Mouse (Mus musculus): ENCODE measurements at regions not wholly inside any gene's neighbourhood (a gene's known extent, or its start where the extent isn't known, plus 50 kb on each side); places are given as distances from the start of the nearest gene placed in this dataset.

DNA sequence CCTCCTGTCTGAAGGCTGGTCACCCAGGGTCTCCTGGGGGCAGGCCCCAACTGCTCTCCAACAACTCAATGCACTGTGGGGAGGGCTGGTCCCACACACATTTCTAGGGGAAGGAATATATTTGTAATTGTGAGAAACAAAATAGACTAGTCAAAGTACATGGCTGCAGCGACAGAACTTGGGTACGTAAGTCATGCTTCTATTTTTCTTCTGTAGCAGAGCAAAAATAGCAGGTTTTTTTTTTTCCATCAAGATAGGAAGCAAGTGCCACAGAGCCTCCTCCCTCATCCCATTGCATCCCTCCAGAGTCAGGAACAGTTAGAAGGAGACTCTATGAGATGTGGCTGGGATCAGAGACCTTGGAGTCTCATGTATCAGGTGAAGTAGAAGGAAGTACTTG is 124.9 kb upstream of the Tnr start:
- Histone ChIP-seq H3K4me2 (ENCODE audit: low read depth, low read length) (no peak overlapping the region), H3K27ac (ENCODE audit: low read length) (no peak overlapping the region), H3K4me1 (ENCODE audit: control insufficient read depth, insufficient read depth, low read length) (peaks cover 3% of the 10 kb centered on the region; the same call in 1 of the 2 replicates), H3K9ac (ENCODE audit: low read length) (no peak overlapping the region), H3K9me3 (replicated peaks; ENCODE audit: control insufficient read depth, low read length) (no peaks in the 10 kb centered on the region), H3K4me3 (replicated peaks; ENCODE audit: low read length) (no peak overlapping the region), H3K27me3 (ENCODE audit: control insufficient read depth, insufficient read depth, low read length) (no peaks in the 10 kb centered on the region), H3K36me3 (ENCODE audit: control insufficient read depth, insufficient read depth, low read length) (no peaks in the 10 kb centered on the region)
- no peak for ATAC-seq (ENCODE audit: insufficient read depth, low FRiP score)
- WGBS: 89% methylated on average over 2 of the region's 2 CpGs

GRCm38 (mm10) chr1:159406317-159406716 is 117.3 kb upstream of the Tnr start:
- 78% methylated on average over 7 of the region's 7 CpGs for WGBS
- Histone ChIP-seq H3K9ac (ENCODE audit: low read length) (no peak overlapping the region), H3K4me2 (ENCODE audit: low read depth, low read length) (no peak overlapping the region), H3K36me3 (ENCODE audit: control insufficient read depth, insufficient read depth, low read length) (no peaks in the 10 kb centered on the region), H3K4me3 (replicated peaks; ENCODE audit: low read length) (no peak overlapping the region), H3K9me3 (replicated peaks; ENCODE audit: control insufficient read depth, low read length) (no peaks in the 10 kb centered on the region), H3K27me3 (ENCODE audit: control insufficient read depth, insufficient read depth, low read length) (no peaks in the 10 kb centered on the region), H3K27ac (ENCODE audit: low read length) (no peak overlapping the region), H3K4me1 (ENCODE audit: control insufficient read depth, insufficient read depth, low read length) (no peaks in the 10 kb centered on the region)
- no peak for ATAC-seq (ENCODE audit: insufficient read depth, low FRiP score)

GRCm38 (mm10) chr1:159406781-159407180 is 116.8 kb upstream of the Tnr start:
- Histone ChIP-seq H3K4me3 (replicated peaks; ENCODE audit: low read length) (no peak overlapping the region), H3K36me3 (ENCODE audit: control insufficient read depth, insufficient read depth, low read length) (no peaks in the 10 kb centered on the region), H3K9ac (ENCODE audit: low read length) (no peak overlapping the region), H3K4me1 (ENCODE audit: control insufficient read depth, insufficient read depth, low read length) (no peaks in the 10 kb centered on the region), H3K27me3 (ENCODE audit: control insufficient read depth, insufficient read depth, low read length) (no peaks in the 10 kb centered on the region), H3K4me2 (ENCODE audit: low read depth, low read length) (no peak overlapping the region), H3K27ac (ENCODE audit: low read length) (no peak overlapping the region), H3K9me3 (replicated peaks; ENCODE audit: control insufficient read depth, low read length) (no peaks in the 10 kb centered on the region)
- ATAC-seq (ENCODE audit: insufficient read depth, low FRiP score): no peak

GRCm38 (mm10) chr1:159413374-159413773 is 110.2 kb upstream of the Tnr start:
- Histone ChIP-seq H3K4me1 (ENCODE audit: control insufficient read depth, insufficient read depth, low read length) (no peaks in the 10 kb centered on the region), H3K4me2 (ENCODE audit: low read depth, low read length) (no peak overlapping the region), H3K9ac (ENCODE audit: low read length) (no peak overlapping the region), H3K4me3 (replicated peaks; ENCODE audit: low read length) (no peak overlapping the region), H3K27me3 (ENCODE audit: control insufficient read depth, insufficient read depth, low read length) (no peaks in the 10 kb centered on the region), H3K27ac (ENCODE audit: low read length) (no peak overlapping the region), H3K36me3 (ENCODE audit: control insufficient read depth, insufficient read depth, low read length) (no peaks in the 10 kb centered on the region), H3K9me3 (replicated peaks; ENCODE audit: control insufficient read depth, low read length) (no peaks in the 10 kb centered on the region)
- ATAC-seq (ENCODE audit: insufficient read depth, low FRiP score): no peak
- 59% methylated on average over 5 of the region's 5 CpGs for WGBS

GRCm38 (mm10) chr1:159415656-159416055 is 107.9 kb upstream of the Tnr start:
- Histone ChIP-seq H3K9me3 (replicated peaks; ENCODE audit: control insufficient read depth, low read length) (no peaks in the 10 kb centered on the region), H3K4me3 (replicated peaks; ENCODE audit: low read length) (no peak overlapping the region), H3K27ac (ENCODE audit: low read length) (no peak overlapping the region), H3K9ac (ENCODE audit: low read length) (no peak overlapping the region), H3K27me3 (ENCODE audit: control insufficient read depth, insufficient read depth, low read length) (no peaks in the 10 kb centered on the region), H3K4me2 (ENCODE audit: low read depth, low read length) (no peak overlapping the region), H3K36me3 (ENCODE audit: control insufficient read depth, insufficient read depth, low read length) (no peaks in the 10 kb centered on the region), H3K4me1 (ENCODE audit: control insufficient read depth, insufficient read depth, low read length) (no peaks in the 10 kb centered on the region)
- WGBS: 61% methylated on average over 3 of the region's 3 CpGs
- ATAC-seq (ENCODE audit: insufficient read depth, low FRiP score): no peak

DNA sequence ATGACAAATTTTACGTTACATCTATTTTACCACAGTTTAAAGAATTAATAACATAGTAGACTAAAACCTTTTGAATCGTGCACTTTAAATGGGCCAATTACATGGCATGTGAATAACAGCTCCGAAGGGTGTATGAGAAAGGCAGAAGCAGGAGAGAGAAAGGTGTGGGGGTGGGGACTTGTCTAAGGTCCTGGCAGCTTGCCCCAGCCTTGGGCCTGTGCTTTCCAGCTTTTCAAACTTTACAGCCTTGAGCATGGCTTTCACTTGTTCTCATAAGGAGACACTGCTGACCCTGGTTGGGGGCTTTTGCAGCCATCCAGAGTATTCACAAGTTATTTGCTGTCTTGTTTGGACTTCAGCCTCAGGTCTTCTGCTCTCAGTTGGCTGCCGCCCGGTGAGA is 106.4 kb upstream of the Tnr start:
- H3K27me3 ChIP-seq (ENCODE audit: control insufficient read depth, insufficient read depth, low read length): no peaks in the 10 kb centered on the region
- no peak overlapping the region for H3K4me3 ChIP-seq (replicated peaks; ENCODE audit: low read length)
- H3K4me1 ChIP-seq (ENCODE audit: control insufficient read depth, insufficient read depth, low read length): no peaks in the 10 kb centered on the region
- no peak overlapping the region for H3K4me2 ChIP-seq (ENCODE audit: low read depth, low read length)
- no peak overlapping the region for H3K27ac ChIP-seq (ENCODE audit: low read length)
- WGBS: 80% methylated on average over 5 of the region's 5 CpGs
- no peak overlapping the region for H3K9ac ChIP-seq (ENCODE audit: low read length)
- ATAC-seq (ENCODE audit: insufficient read depth, low FRiP score): no peak
- no peaks in the 10 kb centered on the region for H3K36me3 ChIP-seq (ENCODE audit: control insufficient read depth, insufficient read depth, low read length)
- no peaks in the 10 kb centered on the region for H3K9me3 ChIP-seq (replicated peaks; ENCODE audit: control insufficient read depth, low read length)

- no peak for ATAC-seq (ENCODE audit: insufficient read depth, low FRiP score)
- H3K27ac ChIP-seq (ENCODE audit: low read length): no peak overlapping the region
- no peaks in the 10 kb centered on the region for H3K36me3 ChIP-seq (ENCODE audit: control insufficient read depth, insufficient read depth, low read length)
- no peak overlapping the region for H3K4me2 ChIP-seq (ENCODE audit: low read depth, low read length)
- 45% methylated on average over 6 of the region's 7 CpGs for WGBS
- H3K9ac ChIP-seq (ENCODE audit: low read length): no peak overlapping the region
- H3K27me3 ChIP-seq (ENCODE audit: control insufficient read depth, insufficient read depth, low read length): no peaks in the 10 kb centered on the region
- no peaks in the 10 kb centered on the region for H3K9me3 ChIP-seq (replicated peaks; ENCODE audit: control insufficient read depth, low read length)
- H3K4me1 ChIP-seq (ENCODE audit: control insufficient read depth, insufficient read depth, low read length): no peaks in the 10 kb centered on the region
- H3K4me3 ChIP-seq (replicated peaks; ENCODE audit: low read length): no peak overlapping the region
These were observed 104.1 kb upstream of the Tnr start for GRCm38 (mm10) chr1:159419301-159419965.

GRCm38 (mm10) chr1:159420189-159420588 is 103.4 kb upstream of the Tnr start:
- Histone ChIP-seq H3K27me3 (ENCODE audit: control insufficient read depth, insufficient read depth, low read length) (no peaks in the 10 kb centered on the region), H3K4me2 (ENCODE audit: low read depth, low read length) (no peak overlapping the region), H3K27ac (ENCODE audit: low read length) (no peak overlapping the region), H3K36me3 (ENCODE audit: control insufficient read depth, insufficient read depth, low read length) (no peaks in the 10 kb centered on the region), H3K9ac (ENCODE audit: low read length) (no peak overlapping the region), H3K4me1 (ENCODE audit: control insufficient read depth, insufficient read depth, low read length) (no peaks in the 10 kb centered on the region), H3K9me3 (replicated peaks; ENCODE audit: control insufficient read depth, low read length) (no peaks in the 10 kb centered on the region), H3K4me3 (replicated peaks; ENCODE audit: low read length) (no peak overlapping the region)
- ATAC-seq (ENCODE audit: insufficient read depth, low FRiP score): no peak
- WGBS: 93% methylated on average over 5 of the region's 5 CpGs

DNA sequence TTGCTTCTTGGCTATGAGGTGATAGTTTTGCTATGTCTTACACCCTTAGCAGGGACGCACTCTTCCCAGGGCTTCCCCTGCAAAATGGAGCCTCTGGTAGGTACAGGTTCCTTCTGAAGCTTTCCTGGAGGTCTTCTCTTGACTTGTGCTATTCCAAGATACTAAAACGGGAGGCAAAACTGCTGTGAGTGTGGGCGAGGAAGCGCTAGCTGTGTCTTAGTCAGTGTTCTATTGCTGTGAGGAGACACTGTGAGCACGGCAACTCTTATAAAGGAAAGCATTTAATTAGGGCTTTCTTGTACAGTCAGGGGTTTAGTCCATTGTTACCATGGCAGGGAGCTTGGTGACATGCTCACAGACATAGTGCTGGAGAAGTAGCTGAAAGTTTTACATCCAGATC is 99.9 kb upstream of the Tnr start:
- H3K27ac ChIP-seq (ENCODE audit: low read length): no peak overlapping the region
- H3K9me3 ChIP-seq (replicated peaks; ENCODE audit: control insufficient read depth, low read length): no peaks in the 10 kb centered on the region
- no peak overlapping the region for H3K9ac ChIP-seq (ENCODE audit: low read length)
- ATAC-seq (ENCODE audit: insufficient read depth, low FRiP score): no peak
- H3K4me3 ChIP-seq (replicated peaks; ENCODE audit: low read length): no peak overlapping the region
- H3K27me3 ChIP-seq (ENCODE audit: control insufficient read depth, insufficient read depth, low read length): no peaks in the 10 kb centered on the region
- no peaks in the 10 kb centered on the region for H3K4me1 ChIP-seq (ENCODE audit: control insufficient read depth, insufficient read depth, low read length)
- no peaks in the 10 kb centered on the region for H3K36me3 ChIP-seq (ENCODE audit: control insufficient read depth, insufficient read depth, low read length)
- WGBS: 89% methylated on average over 5 of the region's 5 CpGs
- no peak overlapping the region for H3K4me2 ChIP-seq (ENCODE audit: low read depth, low read length)

DNA sequence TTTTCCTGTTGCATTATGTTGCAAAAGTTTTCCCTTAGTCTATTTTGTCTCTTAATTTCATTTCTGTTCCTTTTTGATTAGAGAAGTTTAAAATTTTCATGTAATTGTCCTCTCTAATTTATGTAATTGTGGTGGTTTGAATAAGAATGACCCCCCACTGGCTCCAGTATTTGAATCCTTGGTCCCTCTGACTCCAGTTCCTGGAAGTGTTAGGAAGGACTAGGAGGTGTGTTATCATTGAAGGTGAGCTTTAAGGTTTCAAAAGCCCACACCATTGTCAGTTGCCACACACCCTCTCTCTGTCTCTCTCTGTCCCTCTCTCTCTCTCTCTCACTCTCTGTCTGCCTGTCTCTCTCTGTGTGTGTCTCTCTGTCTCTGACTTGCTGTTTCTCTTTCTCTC is 93.6 kb upstream of the Tnr start:
- Histone ChIP-seq H3K4me3 (replicated peaks; ENCODE audit: low read length) (no peak overlapping the region), H3K27me3 (ENCODE audit: control insufficient read depth, insufficient read depth, low read length) (no peaks in the 10 kb centered on the region), H3K27ac (ENCODE audit: low read length) (no peak overlapping the region), H3K9ac (ENCODE audit: low read length) (no peak overlapping the region), H3K4me2 (ENCODE audit: low read depth, low read length) (no peak overlapping the region), H3K9me3 (replicated peaks; ENCODE audit: control insufficient read depth, low read length) (no peaks in the 10 kb centered on the region), H3K4me1 (ENCODE audit: control insufficient read depth, insufficient read depth, low read length) (no peaks in the 10 kb centered on the region), H3K36me3 (ENCODE audit: control insufficient read depth, insufficient read depth, low read length) (no peaks in the 10 kb centered on the region)
- ATAC-seq (ENCODE audit: insufficient read depth, low FRiP score): no peak
